Mouse (Mus musculus): ENCODE data around the gene Mtcl1.
A peak's percentile ranks its signal among the peaks of the same experiment; 100 is the strongest.

Gene Mtcl1

GRCm38 (mm10) chr17:66449460-66450341, at the start of gene Mtcl1:
Mtcl1 (minus strand) TSS chr17:66449750.
- DNase-seq = peak; percentile 63

GRCm38 (mm10) chr17:66498598-66498997, 49.0 kb upstream of the Mtcl1 start:
- no peak for DNase-seq

- DNase-seq = no peak
Measured at GRCm38 (mm10) chr17:66496589-66496988, 47.0 kb upstream of the Mtcl1 start.

- DNase-seq = peak; percentile 59
Measured at GRCm38 (mm10) chr17:66490022-66490601, 40.6 kb upstream of the Mtcl1 start.

- DNase-seq = no peak
Measured at GRCm38 (mm10) chr17:66486576-66486975, 37.0 kb upstream of the Mtcl1 start.

- DNase-seq = peak; percentile 68
Measured at GRCm38 (mm10) chr17:66485742-66486141, 36.2 kb upstream of the Mtcl1 start.

- DNase-seq = no peak
Measured at GRCm38 (mm10) chr17:66484965-66485364, 35.4 kb upstream of the Mtcl1 start.

GRCm38 (mm10) chr17:66483651-66484454, 34.3 kb upstream of the Mtcl1 start:
- no peak for DNase-seq

- no peak for DNase-seq
Measured at GRCm38 (mm10) chr17:66481295-66481694, 31.7 kb upstream of the Mtcl1 start.

- no peak for DNase-seq
Measured at GRCm38 (mm10) chr17:66480491-66481278, 31.1 kb upstream of the Mtcl1 start.

GRCm38 (mm10) chr17:66479813-66480490, 30.4 kb upstream of the Mtcl1 start:
- DNase-seq = no peak

- no peak for DNase-seq
Measured at GRCm38 (mm10) chr17:66479311-66479710, 29.8 kb upstream of the Mtcl1 start.

- no peak for DNase-seq
Measured at GRCm38 (mm10) chr17:66473205-66473604, 23.7 kb upstream of the Mtcl1 start.

- DNase-seq = no peak
Measured at GRCm38 (mm10) chr17:66471775-66472174, 22.2 kb upstream of the Mtcl1 start.

GRCm38 (mm10) chr17:66471252-66471651, 21.7 kb upstream of the Mtcl1 start:
- DNase-seq = no peak

- no peak for DNase-seq
Measured at GRCm38 (mm10) chr17:66470020-66470419, 20.5 kb upstream of the Mtcl1 start.

GRCm38 (mm10) chr17:66457278-66457677, 7.7 kb upstream of the Mtcl1 start:
- no peak for DNase-seq

GRCm38 (mm10) chr17:66451143-66451542, 1.6 kb upstream of the Mtcl1 start:
- peak; percentile 73 for DNase-seq

GRCm38 (mm10) chr17:66450526-66451070, 1.0 kb upstream of the Mtcl1 start:
- DNase-seq = no peak

GRCm38 (mm10) chr17:66448421-66449405, 837 bp downstream of the Mtcl1 start:
- peak; percentile 58 for DNase-seq
